Mouse (Mus musculus): Measurements from ENCODE around the gene Cox15. TPM values are rescaled to one million over a fixed set of nuclear protein-coding genes. Genes with fewer than 3 reads are reported as not detected.

The Cox15 gene
- polyA plus RNA-seq, 2 experiments: 3.2 to 8.0 TPM

DNA sequence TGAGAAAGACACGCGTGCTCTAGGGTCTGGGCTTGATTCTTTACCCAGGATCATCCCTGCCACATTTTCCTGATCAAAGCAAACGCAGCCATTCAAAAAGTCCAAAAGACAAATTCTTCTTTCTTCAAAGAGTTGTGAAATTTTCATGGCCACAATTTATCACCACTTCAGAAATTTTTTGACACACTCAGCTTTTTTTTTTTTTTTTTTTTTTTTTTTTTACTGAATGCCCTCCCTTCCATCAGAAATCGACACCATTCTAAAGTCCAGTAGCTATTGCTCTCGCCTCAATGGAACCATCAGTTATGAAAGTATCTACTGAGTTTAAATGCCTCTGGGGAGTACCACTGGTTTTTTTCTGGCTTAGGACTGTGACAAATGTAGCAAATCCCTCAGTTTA lies 27.6 kb upstream of the Cox15 start:
- Histone ChIP-seq H3K4me2 (ENCODE audit: low read depth) (no peak overlapping the region), H3K9ac (replicated peaks) (no peak overlapping the region), H3K36me3 (replicated peaks; ENCODE audit: control insufficient read depth, insufficient read depth, low read depth) (no peaks in the 10 kb centered on the region), H3K9me3 (ENCODE audit: control insufficient read depth, low read length) (no peaks in the 10 kb centered on the region), H3K27ac (no peak overlapping the region), H3K4me1 (replicated peaks; ENCODE audit: control insufficient read depth in 2 of 2, insufficient read depth in 2 of 2, low read length in 1 of 2) (peaks cover 0 to 8% of the 10 kb centered on the region in 2 experiments; a peak in 2 of 4 replicates), H3K27me3 (ENCODE audit: control insufficient read depth, insufficient read depth, low read length) (no peaks in the 10 kb centered on the region), H3K4me3 (ENCODE audit: insufficient read depth in 1 of 2, low read depth in 2 of 2, low read length in 2 of 2) (no peak overlapping the region)
- DNase-seq (ENCODE audit: low read depth in 3 of 3, low spot score in 3 of 3) (no peak), ATAC-seq (ENCODE audit: insufficient read depth) (no peak)
- TF ChIP-seq EP300 (IDR thresholded peaks at IDR 0.05; ENCODE audit: low read depth): no peak
- TF ChIP-seq CTCF (IDR thresholded peaks at IDR 0.05; ENCODE audit: low read depth): no peak
- 38% methylated on average over 5 of the region's 5 CpGs for WGBS (ENCODE audit: insufficient replicate concordance)

DNA sequence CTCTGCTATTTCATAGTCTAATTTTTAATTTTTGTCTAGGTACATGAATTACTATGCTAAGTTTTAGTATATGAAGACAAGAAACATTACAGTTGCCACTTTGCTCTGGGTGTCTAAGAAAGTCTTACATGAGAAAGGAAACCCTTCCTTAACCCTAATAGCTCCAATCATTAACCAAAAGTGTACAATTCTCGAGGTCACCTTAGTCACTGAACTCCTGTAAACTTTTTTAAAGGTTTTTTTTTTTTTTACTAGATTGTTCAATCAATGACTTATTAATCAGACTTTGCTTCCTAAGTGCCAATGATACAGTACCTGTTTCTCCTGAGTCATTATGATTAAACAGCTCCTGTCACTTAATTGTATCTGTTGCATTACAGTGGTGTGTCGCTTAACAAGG lies 24.5 kb upstream of the Cox15 start:
- 51% methylated on average over 2 of the region's 2 CpGs for WGBS (ENCODE audit: insufficient replicate concordance)
- H3K4me2 ChIP-seq (ENCODE audit: low read depth): no peak overlapping the region
- TF ChIP-seq CTCF (IDR thresholded peaks at IDR 0.05; ENCODE audit: low read depth) (no peak), EP300 (IDR thresholded peaks at IDR 0.05; ENCODE audit: low read depth) (no peak)
- no peak overlapping the region for H3K9ac ChIP-seq (replicated peaks)
- H3K4me3 ChIP-seq (ENCODE audit: insufficient read depth in 1 of 2, low read depth in 2 of 2, low read length in 2 of 2): no peak overlapping the region
- H3K9me3 ChIP-seq (ENCODE audit: control insufficient read depth, low read length): no peaks in the 10 kb centered on the region
- H3K4me1 ChIP-seq (replicated peaks; ENCODE audit: control insufficient read depth in 2 of 2, insufficient read depth in 2 of 2, low read length in 1 of 2): peaks cover 0 to 12% of the 10 kb centered on the region in 2 experiments; a peak in 2 of 4 replicates
- no peak overlapping the region for H3K27ac ChIP-seq
- no peak for DNase-seq (ENCODE audit: low read depth in 3 of 3, low spot score in 3 of 3)
- no peaks in the 10 kb centered on the region for H3K27me3 ChIP-seq (ENCODE audit: control insufficient read depth, insufficient read depth, low read length)
- no peaks in the 10 kb centered on the region for H3K36me3 ChIP-seq (replicated peaks; ENCODE audit: control insufficient read depth, insufficient read depth, low read depth)
- ATAC-seq (ENCODE audit: insufficient read depth): no peak

GRCm38 (mm10) chr19:43776561-43776960 lies 23.8 kb upstream of the Cox15 start:
- no peak overlapping the region for H3K4me2 ChIP-seq (ENCODE audit: low read depth)
- H3K4me1 ChIP-seq (replicated peaks; ENCODE audit: control insufficient read depth in 2 of 2, insufficient read depth in 2 of 2, low read length in 1 of 2): peaks cover 0 to 12% of the 10 kb centered on the region in 2 experiments; a peak in 2 of 4 replicates
- no peaks in the 10 kb centered on the region for H3K36me3 ChIP-seq (replicated peaks; ENCODE audit: control insufficient read depth, insufficient read depth, low read depth)
- 61% methylated on average over 4 of the region's 4 CpGs for WGBS (ENCODE audit: insufficient replicate concordance)
- no peak for TF ChIP-seq EP300 (IDR thresholded peaks at IDR 0.05; ENCODE audit: low read depth)
- TF ChIP-seq CTCF (IDR thresholded peaks at IDR 0.05; ENCODE audit: low read depth): no peak
- H3K9me3 ChIP-seq (ENCODE audit: control insufficient read depth, low read length): no peaks in the 10 kb centered on the region
- no peak for ATAC-seq (ENCODE audit: insufficient read depth)
- H3K27ac ChIP-seq: no peak overlapping the region
- no peak overlapping the region for H3K9ac ChIP-seq (replicated peaks)
- H3K27me3 ChIP-seq (ENCODE audit: control insufficient read depth, insufficient read depth, low read length): no peaks in the 10 kb centered on the region
- no peak overlapping the region for H3K4me3 ChIP-seq (ENCODE audit: insufficient read depth in 1 of 2, low read depth in 2 of 2, low read length in 2 of 2)
- DNase-seq (ENCODE audit: low read depth in 3 of 3, low spot score in 3 of 3): no peak

DNA sequence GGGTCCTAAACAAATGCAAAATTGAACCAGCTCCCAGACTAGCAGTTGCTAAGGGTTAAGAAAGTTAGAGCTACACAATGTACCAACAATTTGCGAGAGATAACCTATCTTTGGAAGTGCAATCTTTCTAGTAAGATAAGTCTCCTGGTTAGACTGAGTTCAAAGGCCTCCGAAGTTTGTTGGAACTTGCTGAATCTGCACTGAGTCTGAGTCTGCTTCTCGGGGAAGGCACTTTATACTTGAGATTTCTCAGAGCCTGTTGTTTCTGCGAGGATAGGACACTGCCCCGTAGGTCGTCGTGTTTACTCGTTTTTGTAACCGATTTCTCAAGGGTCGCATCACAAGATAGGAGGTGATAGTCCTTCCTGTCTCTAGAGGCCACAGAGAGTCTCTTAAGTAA lies 22.6 kb upstream of the Cox15 start:
- Histone ChIP-seq H3K27me3 (ENCODE audit: control insufficient read depth, insufficient read depth, low read length) (no peaks in the 10 kb centered on the region), H3K9ac (replicated peaks) (no peak overlapping the region), H3K36me3 (replicated peaks; ENCODE audit: control insufficient read depth, insufficient read depth, low read depth) (no peaks in the 10 kb centered on the region), H3K4me2 (ENCODE audit: low read depth) (no peak overlapping the region), H3K27ac (no peak overlapping the region), H3K4me1 (replicated peaks; ENCODE audit: control insufficient read depth in 2 of 2, insufficient read depth in 2 of 2, low read length in 1 of 2) (peaks cover 0 to 12% of the 10 kb centered on the region in 2 experiments; a peak in 2 of 4 replicates), H3K4me3 (ENCODE audit: insufficient read depth in 1 of 2, low read depth in 2 of 2, low read length in 2 of 2) (no peak overlapping the region), H3K9me3 (ENCODE audit: control insufficient read depth, low read length) (no peaks in the 10 kb centered on the region)
- TF ChIP-seq EP300 (IDR thresholded peaks at IDR 0.05; ENCODE audit: low read depth) (no peak), CTCF (IDR thresholded peaks at IDR 0.05; ENCODE audit: low read depth) (no peak)
- 35% methylated on average over 10 of the region's 10 CpGs for WGBS (ENCODE audit: insufficient replicate concordance)
- ATAC-seq (ENCODE audit: insufficient read depth) (no peak), DNase-seq (ENCODE audit: low read depth in 3 of 3, low spot score in 3 of 3) (no peak)

- no peak for DNase-seq (ENCODE audit: low read depth in 3 of 3, low spot score in 3 of 3)
- H3K36me3 ChIP-seq (replicated peaks; ENCODE audit: control insufficient read depth, insufficient read depth, low read depth): no peaks in the 10 kb centered on the region
- H3K4me2 ChIP-seq (ENCODE audit: low read depth): no peak overlapping the region; the same call in 1 of the 2 replicates
- H3K27ac ChIP-seq: no peak overlapping the region
- no peaks in the 10 kb centered on the region for H3K9me3 ChIP-seq (ENCODE audit: control insufficient read depth, low read length)
- no peak overlapping the region for H3K4me3 ChIP-seq (ENCODE audit: insufficient read depth in 1 of 2, low read depth in 2 of 2, low read length in 2 of 2)
- peaks cover 0 to 10% of the 10 kb centered on the region in 2 experiments; a peak in 2 of 4 replicates for H3K4me1 ChIP-seq (replicated peaks; ENCODE audit: control insufficient read depth in 2 of 2, insufficient read depth in 2 of 2, low read length in 1 of 2)
- H3K27me3 ChIP-seq (ENCODE audit: control insufficient read depth, insufficient read depth, low read length): no peaks in the 10 kb centered on the region
- no peak for ATAC-seq (ENCODE audit: insufficient read depth)
- TF ChIP-seq EP300 (IDR thresholded peaks at IDR 0.05; ENCODE audit: low read depth) (no peak), CTCF (IDR thresholded peaks at IDR 0.05; ENCODE audit: low read depth) (no peak)
- H3K9ac ChIP-seq (replicated peaks): no peak overlapping the region
- WGBS (ENCODE audit: insufficient replicate concordance): 56% methylated on average over 6 of the region's 6 CpGs
Measured at GRCm38 (mm10) chr19:43772311-43772710, 19.5 kb upstream of the Cox15 start.
